Comparison of ENCODE assay signal across 13 mouse cellular contexts in the genomic region with DNA sequence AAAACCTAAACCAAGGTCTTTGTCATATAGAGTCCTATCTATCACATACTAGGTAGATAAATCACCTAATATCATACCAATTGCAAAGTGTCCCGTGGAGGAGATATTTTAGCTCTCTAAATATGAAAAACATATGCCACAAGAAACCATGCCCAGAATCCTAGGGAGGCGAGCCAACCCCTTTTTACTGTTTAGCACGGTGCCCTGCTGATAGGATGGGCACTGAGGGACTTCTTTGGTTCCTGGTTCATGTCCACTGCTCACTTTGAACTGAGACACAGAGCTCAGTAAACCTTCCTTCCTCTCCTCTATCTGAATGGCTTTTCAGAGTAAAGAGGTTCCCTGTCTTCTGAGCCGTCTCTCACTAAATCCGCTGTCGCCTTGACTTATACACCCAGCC.
"Had no signal": no experiment of that assay in that cellular context is flagged by ENCODE, and none has a peak within 500 bp of the region (broad histone marks: within the 10 kb centered on the region; RNA-seq: fewer than 3 reads in every experiment).

No protein-coding gene starts in this region.

- H3K9me3 ChIP-seq: limb, embryonic 15.5 days; lung, embryonic 15.5 days; midbrain, embryonic 13.5 days; stomach, embryonic 15.5 days had no signal

- ATAC-seq: liver, embryonic 12.5 days; midbrain, embryonic 13.5 days had no signal

- H3K4me1 ChIP-seq: limb, embryonic 15.5 days; liver, embryonic 12.5 days; lung, embryonic 15.5 days; megakaryocyte, embryonic 14.5 days; midbrain, embryonic 13.5 days; stomach, embryonic 15.5 days had no signal

- DNase-seq: kidney, postnatal 36 days; layer of hippocampus, adult 9-11 months; layer of hippocampus, postnatal 36 days; lung, postnatal 14 days; right cerebral cortex, postnatal 14 days; thymus, postnatal 36 days had no signal

- H3K36me3 ChIP-seq: limb, embryonic 15.5 days; liver, embryonic 12.5 days; lung, embryonic 15.5 days; midbrain, embryonic 13.5 days; stomach, embryonic 15.5 days had no signal

- H3K4me3 ChIP-seq: limb, embryonic 15.5 days; liver, embryonic 12.5 days; lung, embryonic 15.5 days; megakaryocyte, embryonic 14.5 days; midbrain, embryonic 13.5 days; stomach, embryonic 15.5 days had no signal

- H3K4me2 ChIP-seq: limb, embryonic 15.5 days; liver, embryonic 12.5 days; lung, embryonic 15.5 days; midbrain, embryonic 13.5 days; stomach, embryonic 15.5 days had no signal

- H3K9ac ChIP-seq: limb, embryonic 15.5 days; liver, embryonic 12.5 days; lung, embryonic 15.5 days; midbrain, embryonic 13.5 days; stomach, embryonic 15.5 days had no signal

- H3K27ac ChIP-seq: limb, embryonic 15.5 days; liver, embryonic 12.5 days; lung, embryonic 15.5 days; macrophage; midbrain, embryonic 13.5 days; stomach, embryonic 15.5 days had no signal

- H3K27me3 ChIP-seq: limb, embryonic 15.5 days; liver, embryonic 12.5 days; lung, embryonic 15.5 days; megakaryocyte, embryonic 14.5 days; midbrain, embryonic 13.5 days; stomach, embryonic 15.5 days had no signal
